Mouse (Mus musculus): Measurements from ENCODE around the gene Taf1. TPM values are rescaled to one million over a fixed set of nuclear protein-coding genes. Genes with fewer than 3 reads are reported as not detected.

Gene Taf1
- polyA plus RNA-seq, 1 experiment from 2014 or later = 11.9 TPM

- no peaks in the 10 kb centered on the region for H3K36me3 ChIP-seq
- H3K4me3 ChIP-seq (replicated peaks) = no peak overlapping the region
- WGBS = 52% methylated on average over 7 of the region's 9 CpGs
- H3K9me3 ChIP-seq = no peaks in the 10 kb centered on the region
- H3K4me2 ChIP-seq = no peak overlapping the region
- no peak overlapping the region for H3K27ac ChIP-seq
- no peaks in the 10 kb centered on the region for H3K4me1 ChIP-seq
- ATAC-seq (ENCODE audit: insufficient read depth, low FRiP score, low read depth) = no peak
- no peak overlapping the region for H3K9ac ChIP-seq
- H3K27me3 ChIP-seq (replicated peaks) = 0 out of 2 replicates have a peak, but pooled peaks cover 3% of the 10 kb centered on the region
These were observed 104.4 kb downstream of the Taf1 start for GRCm38 (mm10) chrX:101636821-101637525.

- no peak overlapping the region for H3K9ac ChIP-seq
- ATAC-seq (ENCODE audit: insufficient read depth, low FRiP score, low read depth) = no peak
These were observed 106.3 kb downstream of the Taf1 start for GRCm38 (mm10) chrX:101638856-101639255.

GRCm38 (mm10) chrX:101639306-101639705 is 106.8 kb downstream of the Taf1 start:
- Histone ChIP-seq H3K36me3 (no peaks in the 10 kb centered on the region), H3K4me3 (replicated peaks) (peak overlapping the region; percentile 64), H3K27ac (peak overlapping the region; percentile 63; the same call in 1 of the 2 replicates), H3K27me3 (replicated peaks) (0 out of 2 replicates have a peak, but pooled peaks cover 3% of the 10 kb centered on the region), H3K4me1 (0 out of 2 replicates have a peak, but pooled peaks cover 3% of the 10 kb centered on the region), H3K9me3 (no peaks in the 10 kb centered on the region), H3K9ac (no peak overlapping the region; the same call in 1 of the 2 replicates), H3K4me2 (peak overlapping the region; percentile 50)
- no peak for ATAC-seq (ENCODE audit: insufficient read depth, low FRiP score, low read depth)
- WGBS = 11% methylated on average over 13 of the region's 13 CpGs

More at GRCm38 (mm10) chrX:101638856-101639255, 106.3 kb downstream of the Taf1 start:
- peak overlapping the region; percentile 64 for H3K4me3 ChIP-seq (replicated peaks)
- H3K9me3 ChIP-seq = no peaks in the 10 kb centered on the region
- peak overlapping the region; percentile 63; the same call in 1 of the 2 replicates for H3K27ac ChIP-seq
- 25% methylated on average over 3 of the region's 3 CpGs for WGBS
- peak overlapping the region; percentile 50 for H3K4me2 ChIP-seq
- 0 out of 2 replicates have a peak, but pooled peaks cover 3% of the 10 kb centered on the region for H3K27me3 ChIP-seq (replicated peaks)
- no peaks in the 10 kb centered on the region for H3K36me3 ChIP-seq
- 0 out of 2 replicates have a peak, but pooled peaks cover 3% of the 10 kb centered on the region for H3K4me1 ChIP-seq

- Histone ChIP-seq H3K27ac (peak within 1 kb of the TSS; percentile 64), H3K27me3 (replicated peaks) (0 out of 2 replicates have a peak, but pooled peaks cover 3% of the 10 kb centered on the region), H3K4me3 (replicated peaks) (peak within 1 kb of the TSS; percentile 64), H3K4me2 (peak within 1 kb of the TSS; percentile 50), H3K9me3 (no peaks in the 10 kb centered on the region), H3K9ac (peak within 1 kb of the TSS; percentile 63), H3K36me3 (no peaks in the 10 kb centered on the region), H3K4me1 (0 out of 2 replicates have a peak, but pooled peaks cover 3% of the 10 kb centered on the region)
- ATAC-seq (ENCODE audit: insufficient read depth, low FRiP score, low read depth) = peak; percentile 94
- 12% methylated on average over 24 of the region's 24 CpGs for WGBS
These were observed 107.2 kb downstream of the Taf1 start, which contains the start of gene Ogt for GRCm38 (mm10) chrX:101639741-101640166. Gene Ogt (plus strand): TSS chrX:101640060.

GRCm38 (mm10) chrX:101640194-101641160 is 107.9 kb downstream of the Taf1 start:
- Histone ChIP-seq H3K9ac (peak overlapping the region; percentile 63), H3K4me1 (0 out of 2 replicates have a peak, but pooled peaks cover 3% of the 10 kb centered on the region), H3K4me3 (replicated peaks) (peak overlapping the region; percentile 64), H3K4me2 (peak overlapping the region; percentile 49), H3K27me3 (replicated peaks) (0 out of 2 replicates have a peak, but pooled peaks cover 3% of the 10 kb centered on the region), H3K27ac (peak overlapping the region; percentile 64), H3K9me3 (no peaks in the 10 kb centered on the region), H3K36me3 (no peaks in the 10 kb centered on the region)
- 16% methylated on average over 45 of the region's 45 CpGs for WGBS
- ATAC-seq (ENCODE audit: insufficient read depth, low FRiP score, low read depth) = peak; percentile 68

- Histone ChIP-seq H3K9me3 (no peaks in the 10 kb centered on the region), H3K4me3 (replicated peaks) (peak overlapping the region; percentile 64), H3K9ac (no peak overlapping the region), H3K4me2 (peak overlapping the region; percentile 49), H3K27me3 (replicated peaks) (0 out of 2 replicates have a peak, but pooled peaks cover 3% of the 10 kb centered on the region), H3K36me3 (no peaks in the 10 kb centered on the region), H3K27ac (0 out of 2 replicates have a peak overlapping the region, but pooled peaks have one; percentile 64), H3K4me1 (0 out of 2 replicates have a peak, but pooled peaks cover 3% of the 10 kb centered on the region)
- no peak for ATAC-seq (ENCODE audit: insufficient read depth, low FRiP score, low read depth)
- WGBS = 18% methylated on average over 6 of the region's 6 CpGs
These were observed 108.6 kb downstream of the Taf1 start for GRCm38 (mm10) chrX:101641161-101641530.

GRCm38 (mm10) chrX:101642091-101642490 is 109.6 kb downstream of the Taf1 start:
- Histone ChIP-seq H3K4me1 (0 out of 2 replicates have a peak, but pooled peaks cover 3% of the 10 kb centered on the region), H3K4me3 (replicated peaks) (peak overlapping the region; percentile 39), H3K9me3 (no peaks in the 10 kb centered on the region), H3K27ac (no peak overlapping the region), H3K27me3 (replicated peaks) (0 out of 2 replicates have a peak, but pooled peaks cover 3% of the 10 kb centered on the region), H3K36me3 (no peaks in the 10 kb centered on the region), H3K4me2 (peak overlapping the region; percentile 49), H3K9ac (no peak overlapping the region)
- 16% methylated on average over 5 of the region's 5 CpGs for WGBS
- ATAC-seq (ENCODE audit: insufficient read depth, low FRiP score, low read depth) = no peak

- Histone ChIP-seq H3K4me1 (0 out of 2 replicates have a peak, but pooled peaks cover 3% of the 10 kb centered on the region), H3K9ac (no peak overlapping the region), H3K27me3 (replicated peaks) (0 out of 2 replicates have a peak, but pooled peaks cover 3% of the 10 kb centered on the region), H3K27ac (no peak overlapping the region), H3K36me3 (no peaks in the 10 kb centered on the region), H3K4me3 (replicated peaks) (no peak overlapping the region), H3K9me3 (no peaks in the 10 kb centered on the region), H3K4me2 (no peak overlapping the region)
- ATAC-seq (ENCODE audit: insufficient read depth, low FRiP score, low read depth) = no peak
- WGBS = 70% methylated on average over 2 of the region's 2 CpGs
These were observed 112.8 kb downstream of the Taf1 start for GRCm38 (mm10) chrX:101645286-101645685.

- Histone ChIP-seq H3K4me3 (replicated peaks) (no peak overlapping the region), H3K27ac (no peak overlapping the region), H3K9ac (no peak overlapping the region), H3K9me3 (no peaks in the 10 kb centered on the region), H3K36me3 (no peaks in the 10 kb centered on the region), H3K4me2 (no peak overlapping the region), H3K27me3 (replicated peaks) (no peaks in the 10 kb centered on the region), H3K4me1 (0 out of 2 replicates have a peak, but pooled peaks cover 3% of the 10 kb centered on the region)
- WGBS = 74% methylated on average over 5 of the region's 5 CpGs
- ATAC-seq (ENCODE audit: insufficient read depth, low FRiP score, low read depth) = no peak
These were observed 114.1 kb downstream of the Taf1 start for GRCm38 (mm10) chrX:101646621-101647020.

All from stomach, embryonic 15.5 days (tissue).